Mouse (Mus musculus): Measurements from ENCODE around the gene Birc5. TPM values are rescaled to one million over a fixed set of nuclear protein-coding genes. Genes with fewer than 3 reads are reported as not detected.

The Birc5 gene
- polyA plus RNA-seq, 1 experiment = 60.7 TPM

GRCm38 (mm10) chr11:117806781-117807180, 42.3 kb upstream of the Birc5 start:
- Histone ChIP-seq H3K4me3 (no peak overlapping the region), H3K27me3 (ENCODE audit: control insufficient read depth, insufficient read depth, insufficient read length) (no peaks in the 10 kb centered on the region), H3K79me2 (ENCODE audit: control insufficient read depth, insufficient read depth) (peaks cover 8% of the 10 kb centered on the region), H3K36me3 (ENCODE audit: control insufficient read depth, insufficient read depth) (no peaks in the 10 kb centered on the region), H3K4me2 (ENCODE audit: low read depth) (no peak overlapping the region), H3ac (ENCODE audit: control insufficient read depth, insufficient read length) (no peak overlapping the region)
- TF ChIP-seq REST (IDR thresholded peaks at IDR 0.05; ENCODE audit: insufficient read depth, insufficient read length) = no peak
- TF ChIP-seq E2F4 (IDR thresholded peaks at IDR 0.05; ENCODE audit: insufficient read depth) = no peak
- no peak for TF ChIP-seq POLR2A (IDR thresholded peaks at IDR 0.05; ENCODE audit: insufficient read length, low read depth)
- TF ChIP-seq MYOG (IDR thresholded peaks at IDR 0.05; ENCODE audit: control insufficient read depth in 1 of 3, insufficient read depth in 1 of 3, insufficient read length in 2 of 3, low read depth in 2 of 3) = no peak
- no peak for TF ChIP-seq MYOD1 (IDR thresholded peaks at IDR 0.05; ENCODE audit: control insufficient read depth in 1 of 3, insufficient read length in 2 of 3, low read depth in 2 of 3)
- no peak for TF ChIP-seq CEBPB (IDR thresholded peaks at IDR 0.05; ENCODE audit: insufficient read depth, poor library complexity, severe bottlenecking)
- TF ChIP-seq USF1 (IDR thresholded peaks at IDR 0.05; ENCODE audit: low read depth) = no peak
- no peak for TF ChIP-seq MAX (IDR thresholded peaks at IDR 0.05; ENCODE audit: low read depth)
- TF ChIP-seq TCF3 (IDR thresholded peaks at IDR 0.05; ENCODE audit: insufficient read length, low read depth) = no peak
- no peak for TF ChIP-seq SRF (IDR thresholded peaks at IDR 0.05; ENCODE audit: control insufficient read depth, insufficient read length, low read depth)
- TF ChIP-seq TCF12 (IDR thresholded peaks at IDR 0.05; ENCODE audit: insufficient read depth, poor library complexity, severe bottlenecking) = no peak
- no peak for TF ChIP-seq POLR2AphosphoS2 (IDR thresholded peaks at IDR 0.05; ENCODE audit: insufficient read length, low read depth)

- TF ChIP-seq MAX (IDR thresholded peaks at IDR 0.05; ENCODE audit: low read depth) = no peak
- no peak for TF ChIP-seq CEBPB (IDR thresholded peaks at IDR 0.05; ENCODE audit: insufficient read depth, poor library complexity, severe bottlenecking)
- TF ChIP-seq POLR2A (IDR thresholded peaks at IDR 0.05; ENCODE audit: insufficient read length, low read depth) = peak; percentile 93
- TF ChIP-seq TCF3 (IDR thresholded peaks at IDR 0.05; ENCODE audit: insufficient read length, low read depth) = no peak
- peak in 2 of 3 experiments; percentile 59 to 61 for TF ChIP-seq MYOG (IDR thresholded peaks at IDR 0.05; ENCODE audit: control insufficient read depth in 1 of 3, insufficient read depth in 1 of 3, insufficient read length in 2 of 3, low read depth in 2 of 3)
- no peak for TF ChIP-seq USF1 (IDR thresholded peaks at IDR 0.05; ENCODE audit: low read depth)
- TF ChIP-seq E2F4 (IDR thresholded peaks at IDR 0.05; ENCODE audit: insufficient read depth) = no peak
- peak; percentile 82 for TF ChIP-seq POLR2AphosphoS2 (IDR thresholded peaks at IDR 0.05; ENCODE audit: insufficient read length, low read depth)
- TF ChIP-seq MYOD1 (IDR thresholded peaks at IDR 0.05; ENCODE audit: control insufficient read depth in 1 of 3, insufficient read length in 2 of 3, low read depth in 2 of 3) = peak in 2 of 3 experiments; percentile 61 to 63
- no peak for TF ChIP-seq REST (IDR thresholded peaks at IDR 0.05; ENCODE audit: insufficient read depth, insufficient read length)
- TF ChIP-seq TCF12 (IDR thresholded peaks at IDR 0.05; ENCODE audit: insufficient read depth, poor library complexity, severe bottlenecking) = no peak
- TF ChIP-seq SRF (IDR thresholded peaks at IDR 0.05; ENCODE audit: control insufficient read depth, insufficient read length, low read depth) = no peak
- Histone ChIP-seq H3K79me2 (ENCODE audit: control insufficient read depth, insufficient read depth) (peaks cover 26% of the 10 kb centered on the region), H3K36me3 (ENCODE audit: control insufficient read depth, insufficient read depth) (peaks cover 4% of the 10 kb centered on the region)
Measured at GRCm38 (mm10) chr11:117809407-117810311, 39.4 kb upstream of the Birc5 start, which contains the start of the genes Gm20708 and Syngr2. Gm20708 (plus strand) TSS chr11:117809668. Syngr2 (plus strand) TSS chr11:117809668.

GRCm38 (mm10) chr11:117810401-117811046, 38.5 kb upstream of the Birc5 start:
- peaks cover 26% of the 10 kb centered on the region for H3K79me2 ChIP-seq (ENCODE audit: control insufficient read depth, insufficient read depth)
- H3K27me3 ChIP-seq (ENCODE audit: control insufficient read depth, insufficient read depth, insufficient read length) = no peaks in the 10 kb centered on the region
- peaks cover 4% of the 10 kb centered on the region for H3K36me3 ChIP-seq (ENCODE audit: control insufficient read depth, insufficient read depth)
- peak in 2 of 3 experiments; percentile 38 to 61 for TF ChIP-seq MYOD1 (IDR thresholded peaks at IDR 0.05; ENCODE audit: control insufficient read depth in 1 of 3, insufficient read length in 2 of 3, low read depth in 2 of 3)
- TF ChIP-seq POLR2AphosphoS2 (IDR thresholded peaks at IDR 0.05; ENCODE audit: insufficient read length, low read depth) = peak; percentile 71
- TF ChIP-seq TCF12 (IDR thresholded peaks at IDR 0.05; ENCODE audit: insufficient read depth, poor library complexity, severe bottlenecking) = no peak
- TF ChIP-seq SRF (IDR thresholded peaks at IDR 0.05; ENCODE audit: control insufficient read depth, insufficient read length, low read depth) = peak; percentile 92
- no peak for TF ChIP-seq MAX (IDR thresholded peaks at IDR 0.05; ENCODE audit: low read depth)
- TF ChIP-seq E2F4 (IDR thresholded peaks at IDR 0.05; ENCODE audit: insufficient read depth) = peak; percentile 6
- no peak for TF ChIP-seq REST (IDR thresholded peaks at IDR 0.05; ENCODE audit: insufficient read depth, insufficient read length)
- TF ChIP-seq POLR2A (IDR thresholded peaks at IDR 0.05; ENCODE audit: insufficient read length, low read depth) = peak; percentile 58
- TF ChIP-seq MYOG (IDR thresholded peaks at IDR 0.05; ENCODE audit: control insufficient read depth in 1 of 3, insufficient read depth in 1 of 3, insufficient read length in 2 of 3, low read depth in 2 of 3) = peak in 2 of 3 experiments; percentile 38 to 40
- no peak for TF ChIP-seq TCF3 (IDR thresholded peaks at IDR 0.05; ENCODE audit: insufficient read length, low read depth)
- TF ChIP-seq CEBPB (IDR thresholded peaks at IDR 0.05; ENCODE audit: insufficient read depth, poor library complexity, severe bottlenecking) = no peak
- TF ChIP-seq USF1 (IDR thresholded peaks at IDR 0.05; ENCODE audit: low read depth) = no peak
- peak overlapping the region; percentile 91 for H3K4me2 ChIP-seq (ENCODE audit: low read depth)
- peak overlapping the region; percentile 9 for H3ac ChIP-seq (ENCODE audit: control insufficient read depth, insufficient read length)
- peak overlapping the region; percentile 74 for H3K4me3 ChIP-seq

More at GRCm38 (mm10) chr11:117809407-117810311, 39.4 kb upstream of the Birc5 start, which contains the start of the genes Gm20708 and Syngr2:
- Histone ChIP-seq H3K4me2 (ENCODE audit: low read depth) (peak within 1 kb of the TSS; percentile 91), H3K27me3 (ENCODE audit: control insufficient read depth, insufficient read depth, insufficient read length) (no peaks in the 10 kb centered on the region), H3K4me3 (peak within 1 kb of the TSS; percentile 74), H3ac (ENCODE audit: control insufficient read depth, insufficient read length) (peak within 1 kb of the TSS; percentile 9)

- no peak overlapping the region for H3K4me2 ChIP-seq (ENCODE audit: low read depth)
- H3K36me3 ChIP-seq (ENCODE audit: control insufficient read depth, insufficient read depth) = peaks cover 20% of the 10 kb centered on the region
- H3ac ChIP-seq (ENCODE audit: control insufficient read depth, insufficient read length) = no peak overlapping the region
- TF ChIP-seq SRF (IDR thresholded peaks at IDR 0.05; ENCODE audit: control insufficient read depth, insufficient read length, low read depth) = no peak
- TF ChIP-seq USF1 (IDR thresholded peaks at IDR 0.05; ENCODE audit: low read depth) = no peak
- TF ChIP-seq MYOG (IDR thresholded peaks at IDR 0.05; ENCODE audit: control insufficient read depth in 1 of 3, insufficient read depth in 1 of 3, insufficient read length in 2 of 3, low read depth in 2 of 3) = no peak
- no peak for TF ChIP-seq POLR2AphosphoS2 (IDR thresholded peaks at IDR 0.05; ENCODE audit: insufficient read length, low read depth)
- H3K4me3 ChIP-seq = no peak overlapping the region
- H3K79me2 ChIP-seq (ENCODE audit: control insufficient read depth, insufficient read depth) = peaks cover 45% of the 10 kb centered on the region
- H3K27me3 ChIP-seq (ENCODE audit: control insufficient read depth, insufficient read depth, insufficient read length) = no peaks in the 10 kb centered on the region
Measured at GRCm38 (mm10) chr11:117813867-117814266, 35.2 kb upstream of the Birc5 start.
